Mouse (Mus musculus): ENCODE results near the gene Agrn.

GRCm38 (mm10) chr4:156130436-156130835 lies 66.9 kb downstream of the Agrn start, which contains the start of gene Rnf223:
- TF ChIP-seq CTCF (IDR thresholded peaks at IDR 0.05; ENCODE audit: extremely low read depth, insufficient read depth, insufficient read length, insufficient replicate concordance) (no peak), POLR2A (IDR thresholded peaks at IDR 0.05; ENCODE audit: low read depth, low read length) (no peak)
